Mouse (Mus musculus): ENCODE data around the gene Mms22l. TPM values are rescaled to one million over a fixed set of nuclear protein-coding genes. Genes with fewer than 3 reads are reported as not detected.
A peak's percentile ranks its signal among the peaks of the same experiment; 100 is the strongest.

Gene Mms22l
- polyA plus RNA-seq, 1 experiment from 2014 or later = 33.5 TPM

GRCm38 (mm10) chr4:24574276-24574675 lies 78.0 kb downstream of the Mms22l start:
- no peaks in the 10 kb centered on the region for H3K9me3 ChIP-seq
- no peak overlapping the region for H3K4me2 ChIP-seq (replicated peaks)
- H3K4me3 ChIP-seq = no peak overlapping the region
- H3K36me3 ChIP-seq = peaks cover 5% of the 10 kb centered on the region; the same call in 1 of the 2 replicates
- H3K9ac ChIP-seq (replicated peaks) = no peak overlapping the region
- peak; percentile 84 for ATAC-seq (ENCODE audit: low FRiP score, low read depth)
- 19% methylated on average over 6 of the region's 6 CpGs for WGBS
- no peaks in the 10 kb centered on the region for H3K4me1 ChIP-seq
- no peak overlapping the region for H3K27ac ChIP-seq (replicated peaks)
- no peaks in the 10 kb centered on the region for H3K27me3 ChIP-seq

- Histone ChIP-seq H3K9me3 (no peaks in the 10 kb centered on the region), H3K9ac (replicated peaks) (no peak overlapping the region), H3K27ac (replicated peaks) (no peak overlapping the region), H3K4me2 (replicated peaks) (no peak overlapping the region), H3K4me3 (no peak overlapping the region), H3K27me3 (no peaks in the 10 kb centered on the region), H3K4me1 (no peaks in the 10 kb centered on the region), H3K36me3 (peaks cover 11% of the 10 kb centered on the region; the same call in 1 of the 2 replicates)
- WGBS = 95% methylated on average over 5 of the region's 5 CpGs
- no peak for ATAC-seq (ENCODE audit: low FRiP score, low read depth)
Measured at GRCm38 (mm10) chr4:24577594-24577993, 81.3 kb downstream of the Mms22l start.

- Histone ChIP-seq H3K4me3 (no peak overlapping the region), H3K4me2 (replicated peaks) (no peak overlapping the region), H3K27ac (replicated peaks) (no peak overlapping the region), H3K9me3 (no peaks in the 10 kb centered on the region), H3K9ac (replicated peaks) (no peak overlapping the region), H3K4me1 (no peaks in the 10 kb centered on the region), H3K36me3 (peaks cover 10% of the 10 kb centered on the region; the same call in 1 of the 2 replicates), H3K27me3 (no peaks in the 10 kb centered on the region)
- 80% methylated on average over 1 of the region's 1 CpGs for WGBS
- ATAC-seq (ENCODE audit: low FRiP score, low read depth) = no peak
Measured at GRCm38 (mm10) chr4:24582295-24582694, 86.0 kb downstream of the Mms22l start.

DNA sequence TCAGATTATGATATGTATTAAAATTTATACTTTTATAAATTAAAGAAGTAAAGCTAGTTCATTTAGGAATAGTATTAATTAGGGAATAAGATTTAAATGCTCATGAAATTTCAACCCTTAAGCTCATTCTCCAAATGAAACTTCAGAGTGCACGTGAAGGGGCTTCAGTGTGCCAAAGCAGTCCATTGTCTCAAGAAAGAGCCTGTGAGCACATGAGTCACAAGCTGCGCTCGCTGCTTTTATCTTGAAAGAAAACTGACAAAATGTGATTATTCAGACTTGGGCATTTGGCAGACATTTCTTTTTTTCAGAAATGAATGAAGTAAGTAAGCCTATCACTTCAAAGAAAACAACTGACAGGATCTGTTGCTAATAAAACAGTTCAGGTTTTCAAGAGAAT lies 87.7 kb downstream of the Mms22l start:
- WGBS = 41% methylated on average over 3 of the region's 3 CpGs
- Histone ChIP-seq H3K4me3 (no peak overlapping the region), H3K9me3 (no peaks in the 10 kb centered on the region), H3K27ac (replicated peaks) (no peak overlapping the region), H3K4me1 (no peaks in the 10 kb centered on the region), H3K9ac (replicated peaks) (no peak overlapping the region), H3K4me2 (replicated peaks) (no peak overlapping the region), H3K27me3 (no peaks in the 10 kb centered on the region), H3K36me3 (peaks cover 19% of the 10 kb centered on the region)
- peak; percentile 60; the same call in 1 of the 2 replicates for ATAC-seq (ENCODE audit: low FRiP score, low read depth)

GRCm38 (mm10) chr4:24594824-24595223 lies 98.6 kb downstream of the Mms22l start:
- H3K36me3 ChIP-seq = peaks cover 20% of the 10 kb centered on the region
- no peaks in the 10 kb centered on the region for H3K9me3 ChIP-seq
- H3K4me2 ChIP-seq (replicated peaks) = no peak overlapping the region
- ATAC-seq (ENCODE audit: low FRiP score, low read depth) = no peak
- H3K4me1 ChIP-seq = no peaks in the 10 kb centered on the region
- no peak overlapping the region for H3K9ac ChIP-seq (replicated peaks)
- no peak overlapping the region for H3K27ac ChIP-seq (replicated peaks)
- H3K4me3 ChIP-seq = no peak overlapping the region
- H3K27me3 ChIP-seq = no peaks in the 10 kb centered on the region

- Histone ChIP-seq H3K9ac (replicated peaks) (no peak overlapping the region), H3K4me2 (replicated peaks) (no peak overlapping the region), H3K9me3 (no peaks in the 10 kb centered on the region), H3K27ac (replicated peaks) (no peak overlapping the region), H3K36me3 (peaks cover 35% of the 10 kb centered on the region), H3K4me1 (no peaks in the 10 kb centered on the region), H3K27me3 (no peaks in the 10 kb centered on the region), H3K4me3 (no peak overlapping the region)
- no peak for ATAC-seq (ENCODE audit: low FRiP score, low read depth)
- 94% methylated on average over 6 of the region's 6 CpGs for WGBS
Measured at GRCm38 (mm10) chr4:24596942-24597611, 100.8 kb downstream of the Mms22l start.

GRCm38 (mm10) chr4:24598637-24599036 lies 102.4 kb downstream of the Mms22l start:
- no peak overlapping the region for H3K27ac ChIP-seq (replicated peaks)
- peaks cover 40% of the 10 kb centered on the region for H3K36me3 ChIP-seq
- H3K9me3 ChIP-seq = no peaks in the 10 kb centered on the region
- H3K9ac ChIP-seq (replicated peaks) = no peak overlapping the region
- 98% methylated on average over 1 of the region's 1 CpGs for WGBS
- no peaks in the 10 kb centered on the region for H3K27me3 ChIP-seq
- H3K4me3 ChIP-seq = no peak overlapping the region
- no peak for ATAC-seq (ENCODE audit: low FRiP score, low read depth)
- H3K4me1 ChIP-seq = no peaks in the 10 kb centered on the region
- no peak overlapping the region for H3K4me2 ChIP-seq (replicated peaks)

DNA sequence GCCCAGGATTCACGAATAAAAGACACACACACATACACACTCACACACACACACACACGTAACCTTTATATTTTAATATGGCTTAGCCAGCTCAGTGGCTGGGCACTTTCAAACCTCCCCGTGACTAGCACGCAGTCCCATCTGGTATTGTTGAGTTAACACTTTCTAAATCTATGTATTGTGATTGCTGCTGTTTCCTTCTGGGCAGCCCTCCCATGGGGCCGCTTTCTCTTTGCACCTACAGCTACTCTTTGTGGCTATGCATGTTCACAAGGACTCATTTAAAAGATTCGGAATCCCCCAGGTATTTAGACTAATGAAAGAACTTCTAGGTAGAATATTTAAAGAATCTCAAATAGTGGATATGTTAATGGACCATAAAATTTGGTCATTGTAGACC lies 105.5 kb downstream of the Mms22l start:
- Histone ChIP-seq H3K9ac (replicated peaks) (no peak overlapping the region), H3K4me1 (no peaks in the 10 kb centered on the region), H3K27ac (replicated peaks) (no peak overlapping the region), H3K4me2 (replicated peaks) (no peak overlapping the region), H3K27me3 (no peaks in the 10 kb centered on the region), H3K9me3 (no peaks in the 10 kb centered on the region), H3K4me3 (no peak overlapping the region), H3K36me3 (peaks cover 40% of the 10 kb centered on the region)
- 88% methylated on average over 6 of the region's 6 CpGs for WGBS
- ATAC-seq (ENCODE audit: low FRiP score, low read depth) = no peak

- 87% methylated on average over 3 of the region's 3 CpGs for WGBS
- H3K9me3 ChIP-seq = no peaks in the 10 kb centered on the region
- H3K9ac ChIP-seq (replicated peaks) = no peak overlapping the region
- no peak overlapping the region for H3K4me2 ChIP-seq (replicated peaks)
- no peak for ATAC-seq (ENCODE audit: low FRiP score, low read depth)
- no peaks in the 10 kb centered on the region for H3K4me1 ChIP-seq
- H3K27ac ChIP-seq (replicated peaks) = no peak overlapping the region
- no peaks in the 10 kb centered on the region for H3K36me3 ChIP-seq
- no peaks in the 10 kb centered on the region for H3K27me3 ChIP-seq
- H3K4me3 ChIP-seq = no peak overlapping the region
Measured at GRCm38 (mm10) chr4:24609085-24609484, 112.8 kb downstream of the Mms22l start.

- Histone ChIP-seq H3K36me3 (no peaks in the 10 kb centered on the region), H3K4me2 (replicated peaks) (no peak overlapping the region), H3K27ac (replicated peaks) (no peak overlapping the region), H3K9ac (replicated peaks) (no peak overlapping the region), H3K4me1 (no peaks in the 10 kb centered on the region), H3K4me3 (no peak overlapping the region), H3K27me3 (no peaks in the 10 kb centered on the region), H3K9me3 (no peaks in the 10 kb centered on the region)
- 99% methylated on average over 2 of the region's 2 CpGs for WGBS
- ATAC-seq (ENCODE audit: low FRiP score, low read depth) = no peak
Measured at GRCm38 (mm10) chr4:24609564-24609963, 113.3 kb downstream of the Mms22l start.

GRCm38 (mm10) chr4:24620005-24620404 lies 123.8 kb downstream of the Mms22l start:
- no peak for ATAC-seq (ENCODE audit: low FRiP score, low read depth)

GRCm38 (mm10) chr4:24620440-24620839 lies 124.2 kb downstream of the Mms22l start:
- no peak for ATAC-seq (ENCODE audit: low FRiP score, low read depth)
- Histone ChIP-seq H3K27me3 (no peaks in the 10 kb centered on the region), H3K4me2 (replicated peaks) (no peak overlapping the region), H3K9ac (replicated peaks) (no peak overlapping the region), H3K27ac (replicated peaks) (no peak overlapping the region), H3K4me1 (no peaks in the 10 kb centered on the region), H3K4me3 (no peak overlapping the region), H3K9me3 (no peaks in the 10 kb centered on the region), H3K36me3 (0 out of 2 replicates have a peak, but pooled peaks cover 3% of the 10 kb centered on the region)
- WGBS = 88% methylated on average over 5 of the region's 5 CpGs

More at GRCm38 (mm10) chr4:24620005-24620404, 123.8 kb downstream of the Mms22l start:
- H3K4me2 ChIP-seq (replicated peaks) = no peak overlapping the region
- H3K9me3 ChIP-seq = no peaks in the 10 kb centered on the region
- H3K9ac ChIP-seq (replicated peaks) = no peak overlapping the region
- no peaks in the 10 kb centered on the region for H3K4me1 ChIP-seq
- H3K27ac ChIP-seq (replicated peaks) = no peak overlapping the region
- 85% methylated on average over 6 of the region's 6 CpGs for WGBS
- no peak overlapping the region for H3K4me3 ChIP-seq
- no peaks in the 10 kb centered on the region for H3K27me3 ChIP-seq
- H3K36me3 ChIP-seq = 0 out of 2 replicates have a peak, but pooled peaks cover 3% of the 10 kb centered on the region

Measured in midbrain, embryonic 12.5 days (tissue).